Mouse (Mus musculus) heart, embryonic 10.5 days (tissue): ENCODE results near the gene Gm11437. TPM values are rescaled to one million over a fixed set of nuclear protein-coding genes. Genes with fewer than 3 reads are reported as not detected.

Source experiments
- DNase-seq: peaks from one replicate; pipeline ENCODE4 v3.0.0-alpha.2; 2017; ENCODE audit warnings: low spot score
- H3K27ac ChIP-seq: fragments of 300-500 bp; sonication (generic); 2 replicates; pipeline ENCODE4 v1.5.1; 2016; ENCODE audit warnings: mild to moderate bottlenecking
- H3K27me3 ChIP-seq: fragments of 300-500 bp; sonication (generic); 2 replicates; pipeline ENCODE4 v1.6.1; 2016; ENCODE audit warnings: mild to moderate bottlenecking; ENCODE audit not compliant: poor library complexity, insufficient read depth, severe bottlenecking
- H3K36me3 ChIP-seq: fragments of 300-500 bp; sonication (generic); 2 replicates; pipeline ENCODE4 v1.6.1; 2016; ENCODE audit warnings: mild to moderate bottlenecking, moderate library complexity
- H3K4me1 ChIP-seq: fragments of 300-500 bp; sonication (generic); 2 replicates; pipeline ENCODE4 v1.6.1; 2016; ENCODE audit warnings: mild to moderate bottlenecking
- H3K4me3 ChIP-seq: fragments of 300-500 bp; sonication (generic); 2 replicates; pipeline ENCODE4 v1.5.1; 2016; ENCODE audit warnings: mild to moderate bottlenecking, moderate library complexity
- H3K9me3 ChIP-seq: fragments of 300-500 bp; sonication (generic); 2 replicates; pipeline ENCODE4 v1.6.1; 2016; ENCODE audit warnings: mild to moderate bottlenecking, moderate library complexity
- WGBS: fragments of 180-500 bp; shearing (Covaris S2); methylation state at CpG from one replicate; pipeline ENCODE4 v1.1.7; 2016; 5-methylcytosine and 5-hydroxymethylcytosine counted together
- polyA plus RNA-seq: library from polyadenylated mRNA; unstranded; fragments of >200 nt; fragmentation: Nextera tagmentation; extraction: Ambion mirVana; gene quantifications from 2 replicates; pipeline ENCODE4 v1.2.1, GENCODE M21; 2016

The Gm11437 gene
- polyA plus RNA-seq, 1 experiment from 2014 or later: not detected

DNA sequence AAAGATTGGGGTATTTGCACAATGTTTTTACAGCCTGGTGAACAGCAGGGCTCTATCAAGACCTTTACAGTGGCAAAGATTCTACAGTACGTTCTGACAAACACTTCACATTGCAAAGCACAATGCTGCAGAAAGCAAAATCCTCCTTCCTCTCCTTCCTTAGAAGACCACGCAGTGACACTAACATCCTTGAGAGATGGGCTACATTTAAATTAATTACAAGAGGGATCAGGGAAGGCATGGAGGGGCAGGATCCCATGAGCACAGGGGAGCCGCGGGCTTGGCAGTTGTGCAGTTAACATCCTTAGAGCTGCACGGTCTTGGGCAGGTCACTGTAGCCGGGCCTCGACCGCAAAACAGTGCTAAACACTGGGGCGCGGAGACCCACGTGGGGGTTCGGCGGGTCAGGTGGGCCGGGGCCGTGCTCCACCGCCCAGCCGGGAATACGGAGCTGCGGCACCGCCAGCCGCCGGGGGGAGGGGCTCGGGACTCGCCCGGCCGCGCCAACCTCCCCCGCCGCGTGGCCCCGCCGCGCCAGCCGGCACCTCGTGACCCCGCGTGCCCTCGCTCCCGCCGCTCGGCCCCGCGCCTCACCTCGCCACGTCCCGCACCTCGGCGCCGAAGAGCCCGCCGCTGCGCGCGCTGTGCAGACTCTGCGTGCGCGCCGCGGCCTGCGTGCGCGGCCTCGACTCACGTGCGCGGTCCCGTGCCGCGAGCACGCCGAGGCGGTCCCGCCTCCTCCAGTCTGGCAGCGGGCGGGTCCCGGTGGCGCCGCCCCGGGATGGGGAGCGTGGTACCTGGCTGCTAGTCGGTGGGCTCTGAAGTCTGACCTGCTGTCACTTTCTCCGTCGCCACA is 38.1 kb downstream of the Gm11437 start, which contains the start of the genes Tada2a and Acaca:
Gene Tada2a, minus strand, starts transcription at position 658 of the 856 bp plus-strand sequence.
Gene Acaca, plus strand, starts transcription at position 730 of the 856 bp plus-strand sequence.
- peak within 1 kb of the TSS; percentile 96 for H3K27ac ChIP-seq
- peaks cover 10% of the 10 kb centered on the region; the same call in 1 of the 2 replicates for H3K4me1 ChIP-seq
- H3K9me3 ChIP-seq: no peaks in the 10 kb centered on the region
- peak within 1 kb of the TSS; percentile 91 for H3K4me3 ChIP-seq
- H3K27me3 ChIP-seq: no peaks in the 10 kb centered on the region
- WGBS: under 1% methylated on average over 83 of the region's 83 CpGs
- peak; percentile 85 for DNase-seq
- H3K36me3 ChIP-seq: peaks cover 30% of the 10 kb centered on the region

GRCm38 (mm10) chr11:84127977-84128376 is 39.3 kb downstream of the Gm11437 start:
- no peaks in the 10 kb centered on the region for H3K9me3 ChIP-seq
- no peaks in the 10 kb centered on the region for H3K27me3 ChIP-seq
- 85% methylated on average over 4 of the region's 4 CpGs for WGBS
- no peak overlapping the region for H3K4me3 ChIP-seq
- H3K4me1 ChIP-seq: peaks cover 10% of the 10 kb centered on the region; the same call in 1 of the 2 replicates
- DNase-seq: no peak
- no peak overlapping the region for H3K27ac ChIP-seq
- H3K36me3 ChIP-seq: peaks cover 36% of the 10 kb centered on the region

GRCm38 (mm10) chr11:84121051-84121956 is 46.0 kb downstream of the Gm11437 start:
- Histone ChIP-seq H3K27me3 (no peaks in the 10 kb centered on the region), H3K9me3 (no peaks in the 10 kb centered on the region), H3K36me3 (peaks cover 89% of the 10 kb centered on the region), H3K27ac (no peak overlapping the region), H3K4me3 (no peak overlapping the region), H3K4me1 (no peaks in the 10 kb centered on the region)
- WGBS: 83% methylated on average over 12 of the region's 12 CpGs
- no peak for DNase-seq

DNA sequence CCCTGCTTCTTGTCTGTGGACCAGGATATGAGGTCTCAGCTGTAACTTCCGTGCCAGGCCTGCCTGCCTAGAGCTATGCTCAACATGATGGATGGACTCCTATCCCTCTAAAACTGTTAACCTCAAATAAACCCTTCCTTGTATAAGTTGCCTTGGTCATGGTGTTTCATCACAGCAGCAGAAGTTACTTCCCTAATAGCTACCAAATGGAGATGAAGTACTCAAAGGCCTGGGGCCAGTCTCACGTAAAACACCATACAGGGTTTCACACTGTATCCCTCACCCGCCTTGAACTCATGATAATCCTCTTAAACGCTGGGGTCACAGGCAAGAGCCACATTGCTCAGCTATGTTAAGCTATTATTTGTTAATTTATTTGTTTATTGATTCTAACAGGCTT is 49.8 kb downstream of the Gm11437 start:
- no peak overlapping the region for H3K27ac ChIP-seq
- H3K27me3 ChIP-seq: no peaks in the 10 kb centered on the region
- peaks cover 87% of the 10 kb centered on the region for H3K36me3 ChIP-seq
- no peaks in the 10 kb centered on the region for H3K9me3 ChIP-seq
- DNase-seq: no peak
- H3K4me3 ChIP-seq: no peak overlapping the region
- H3K4me1 ChIP-seq: no peaks in the 10 kb centered on the region
- 85% methylated on average over 4 of the region's 4 CpGs for WGBS

DNA sequence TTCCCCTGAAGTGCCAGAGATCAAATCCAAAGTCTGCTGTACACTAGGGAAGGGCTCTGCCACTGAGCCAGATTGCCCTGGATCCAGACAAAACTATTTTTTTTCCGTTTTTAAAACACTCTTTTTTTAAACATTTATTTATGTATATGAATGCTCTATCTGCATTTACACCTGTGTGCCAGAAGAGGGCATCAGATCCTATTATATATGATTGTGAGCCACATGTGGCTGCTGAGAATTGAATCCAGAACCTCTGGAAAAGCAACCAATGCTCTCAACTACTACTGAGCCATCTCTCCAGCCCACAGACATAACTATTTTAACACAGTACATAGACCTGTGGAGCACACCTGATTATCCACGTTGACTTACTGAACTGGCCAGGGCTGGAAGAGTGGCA is 51.1 kb downstream of the Gm11437 start:
- H3K4me3 ChIP-seq: no peak overlapping the region
- H3K27me3 ChIP-seq: no peaks in the 10 kb centered on the region
- peaks cover 79% of the 10 kb centered on the region for H3K36me3 ChIP-seq
- H3K9me3 ChIP-seq: no peaks in the 10 kb centered on the region
- H3K27ac ChIP-seq: no peak overlapping the region
- no peaks in the 10 kb centered on the region for H3K4me1 ChIP-seq
- no peak for DNase-seq
- WGBS: 78% methylated on average over 2 of the region's 2 CpGs

DNA sequence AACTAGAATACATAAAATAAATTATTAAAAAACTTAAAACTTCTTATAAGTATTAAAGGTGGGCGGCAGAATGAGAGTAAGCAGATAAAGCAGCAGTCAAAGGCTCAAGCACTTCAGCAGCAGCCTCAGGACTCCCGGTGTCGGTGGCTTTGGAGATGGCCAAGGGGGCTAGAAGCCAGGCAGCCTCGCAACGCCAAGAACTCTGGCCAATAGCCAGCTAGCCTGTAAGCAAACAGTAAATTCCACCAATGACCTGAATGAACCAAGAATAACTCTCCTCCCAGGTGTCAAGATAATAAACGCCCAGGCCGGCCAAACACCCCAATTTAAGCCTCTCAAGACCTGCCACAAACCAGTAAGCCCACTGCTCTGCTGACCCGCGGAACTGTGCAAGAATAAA is 51.6 kb downstream of the Gm11437 start:
- H3K4me3 ChIP-seq: no peak overlapping the region
- no peaks in the 10 kb centered on the region for H3K27me3 ChIP-seq
- H3K27ac ChIP-seq: no peak overlapping the region
- peaks cover 79% of the 10 kb centered on the region for H3K36me3 ChIP-seq
- H3K4me1 ChIP-seq: no peaks in the 10 kb centered on the region
- H3K9me3 ChIP-seq: no peaks in the 10 kb centered on the region
- DNase-seq: no peak
- WGBS: 81% methylated on average over 9 of the region's 9 CpGs

DNA sequence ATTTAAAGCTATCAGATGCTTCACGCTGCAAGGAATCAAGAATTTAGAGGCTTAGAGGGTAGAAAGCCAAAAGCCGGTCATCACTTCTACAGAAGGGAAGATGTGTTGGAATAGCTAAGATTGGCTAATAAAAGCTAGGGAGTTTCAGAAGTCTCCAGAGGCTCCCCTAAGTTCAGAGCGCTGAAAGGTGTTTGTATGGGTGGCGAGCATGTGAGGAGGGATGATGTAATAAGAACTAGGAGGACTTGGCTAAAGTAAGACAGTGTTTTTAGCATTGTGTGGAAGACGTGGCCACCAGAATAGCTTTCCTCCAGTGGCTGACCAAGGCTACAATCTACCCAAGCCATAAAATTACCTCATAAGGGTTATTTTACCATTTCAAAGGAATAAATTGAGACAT is 53.7 kb downstream of the Gm11437 start:
- no peaks in the 10 kb centered on the region for H3K4me1 ChIP-seq
- no peak for DNase-seq
- peaks cover 76% of the 10 kb centered on the region for H3K36me3 ChIP-seq
- no peak overlapping the region for H3K27ac ChIP-seq
- no peaks in the 10 kb centered on the region for H3K9me3 ChIP-seq
- H3K4me3 ChIP-seq: no peak overlapping the region
- 86% methylated on average over 5 of the region's 5 CpGs for WGBS
- no peaks in the 10 kb centered on the region for H3K27me3 ChIP-seq

DNA sequence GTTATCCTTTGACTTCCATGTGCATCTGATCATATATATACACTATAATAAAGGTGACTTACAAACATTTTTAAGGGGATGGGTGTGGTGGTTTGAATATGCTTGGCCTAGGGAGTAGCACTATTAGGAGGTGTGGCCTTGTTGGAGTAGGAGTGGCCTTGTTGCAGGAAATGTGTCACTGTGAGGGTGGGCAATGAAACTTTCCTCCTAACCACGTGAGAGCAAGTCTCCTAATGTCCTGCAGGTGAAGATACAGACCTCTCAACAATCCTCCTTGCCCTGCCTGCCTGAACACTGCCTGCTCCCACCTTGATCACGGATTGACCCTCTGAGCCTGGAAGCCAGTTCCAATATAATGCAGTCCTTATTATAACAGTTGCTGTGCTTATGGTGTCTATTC is 60.1 kb downstream of the Gm11437 start:
- Histone ChIP-seq H3K36me3 (peaks cover 85% of the 10 kb centered on the region), H3K9me3 (no peaks in the 10 kb centered on the region), H3K4me3 (no peak overlapping the region), H3K27ac (no peak overlapping the region), H3K27me3 (no peaks in the 10 kb centered on the region), H3K4me1 (no peaks in the 10 kb centered on the region)
- WGBS: 60% methylated on average over 2 of the region's 2 CpGs
- DNase-seq: no peak

- H3K36me3 ChIP-seq: peaks cover 90% of the 10 kb centered on the region
- WGBS: 90% methylated on average over 6 of the region's 6 CpGs
These were observed 63.2 kb downstream of the Gm11437 start for GRCm38 (mm10) chr11:84104036-84104435.

DNA sequence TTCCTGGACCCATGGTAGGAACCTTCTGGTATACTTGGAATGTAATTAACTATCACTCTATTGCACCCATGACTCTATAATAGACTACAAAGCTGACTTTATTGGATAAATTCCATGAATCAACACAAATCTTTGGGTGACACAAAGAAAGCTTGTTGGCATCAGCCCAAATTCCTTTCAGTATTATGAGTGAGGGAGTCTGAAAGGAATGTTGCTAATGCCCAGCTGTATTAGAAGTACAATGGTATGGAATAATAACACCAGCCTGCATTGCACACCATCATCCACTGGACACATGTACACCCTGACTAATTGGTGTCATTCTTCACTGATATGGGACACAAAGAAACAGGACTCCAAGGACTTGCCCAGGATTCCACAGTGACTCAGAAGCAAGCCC is 66.1 kb downstream of the Gm11437 start:
- Histone ChIP-seq H3K9me3 (no peaks in the 10 kb centered on the region), H3K4me3 (no peak overlapping the region), H3K27me3 (no peaks in the 10 kb centered on the region), H3K36me3 (peaks cover 87% of the 10 kb centered on the region), H3K4me1 (no peaks in the 10 kb centered on the region), H3K27ac (no peak overlapping the region)
- DNase-seq: no peak

More at GRCm38 (mm10) chr11:84104036-84104435, 63.2 kb downstream of the Gm11437 start:
- Histone ChIP-seq H3K27ac (no peak overlapping the region), H3K9me3 (no peaks in the 10 kb centered on the region), H3K27me3 (no peaks in the 10 kb centered on the region), H3K4me3 (no peak overlapping the region), H3K4me1 (no peaks in the 10 kb centered on the region)
- DNase-seq: no peak
